Mouse (Mus musculus) induced T-regulatory cell, adult 2 months (primary cell): ENCODE measurements around the gene Agpat4.

Source experiments
- DNase-seq: peaks from one replicate; pipeline ENCODE4 v3.0.0-alpha.2; 2012; ENCODE audit warnings: low read depth

Gene Agpat4

DNA sequence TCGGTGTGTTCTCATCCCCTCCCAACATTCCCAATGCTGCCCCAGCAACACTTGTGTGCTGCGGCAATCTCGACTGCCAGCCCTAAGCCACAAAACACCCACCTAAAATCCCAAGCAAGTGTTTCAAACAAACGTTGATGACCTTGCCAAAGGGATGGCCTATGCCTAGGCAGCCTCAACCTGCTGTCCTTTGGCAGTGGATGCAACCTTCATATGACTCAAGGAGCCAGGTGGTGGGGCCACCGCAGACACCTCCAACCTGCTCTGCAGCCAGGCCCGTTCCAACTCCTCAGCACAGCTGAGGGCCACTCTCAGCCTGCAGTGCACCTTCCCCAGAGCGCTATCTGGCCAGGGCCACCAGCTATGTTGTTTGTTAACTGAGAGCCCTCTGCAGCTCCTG is 110.0 kb downstream of the Agpat4 start:
- DNase-seq = no peak

DNA sequence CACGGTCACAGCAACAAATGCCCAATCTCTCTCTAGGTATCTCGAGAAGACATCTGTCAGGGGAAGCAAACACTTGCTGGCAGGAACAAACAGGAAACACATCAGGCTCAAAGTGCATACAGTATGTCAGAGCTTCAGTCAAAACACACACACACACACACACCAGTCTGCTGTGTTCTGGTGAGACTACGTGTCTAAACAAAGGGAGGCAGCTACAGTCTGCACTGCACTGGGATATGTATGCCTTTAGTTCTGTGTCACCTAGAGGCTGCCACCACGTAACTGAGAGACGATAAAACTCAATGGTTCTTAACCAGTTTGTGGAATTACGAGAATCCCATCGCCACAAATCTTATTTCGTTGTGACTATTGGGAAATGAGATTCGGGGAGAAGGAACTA is 111.3 kb downstream of the Agpat4 start:
- no peak for DNase-seq

GRCm38 (mm10) chr17:12230167-12230566 is 111.7 kb downstream of the Agpat4 start:
- DNase-seq = no peak

DNA sequence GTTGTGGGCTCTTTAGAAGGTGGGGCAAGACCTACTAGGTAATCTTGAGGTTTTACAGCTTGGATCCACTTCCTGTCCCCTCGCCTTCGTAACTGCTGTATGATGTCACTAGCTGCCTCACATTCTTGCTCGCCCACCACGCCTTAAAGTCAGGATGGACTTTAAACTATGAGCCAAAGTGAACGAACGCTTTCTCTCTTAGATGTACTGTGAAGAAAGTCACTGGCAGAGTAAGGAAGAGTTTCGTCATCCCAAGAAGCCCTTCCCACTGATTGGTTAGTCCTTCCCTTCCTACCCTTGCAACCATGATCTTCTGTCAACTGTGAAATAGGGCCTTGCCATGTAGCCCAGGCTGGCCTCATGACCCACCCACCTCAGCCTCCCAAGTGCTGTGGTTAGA is 112.6 kb downstream of the Agpat4 start:
- no peak for DNase-seq

DNA sequence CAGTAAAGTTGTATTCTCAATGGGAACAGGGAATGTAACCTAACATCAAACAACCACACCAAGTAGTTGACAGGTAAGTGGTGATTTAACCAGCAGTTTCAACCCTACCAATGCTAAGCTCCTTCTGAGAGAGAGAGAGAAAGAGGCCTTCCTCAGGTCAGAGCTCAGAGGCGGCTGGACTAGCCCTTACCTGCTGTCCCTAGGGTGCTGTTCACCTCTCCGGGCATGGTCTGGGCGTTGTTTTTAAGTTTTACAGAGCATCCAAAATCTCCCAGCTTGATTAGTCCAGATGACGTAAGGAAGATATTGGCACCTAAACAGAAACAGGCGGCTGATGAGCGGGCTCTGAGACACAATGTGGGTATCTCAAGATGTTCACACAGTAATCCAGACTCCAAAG is 114.2 kb downstream of the Agpat4 start:
- DNase-seq = no peak

GRCm38 (mm10) chr17:12240701-12241100 is 122.2 kb downstream of the Agpat4 start:
- DNase-seq = no peak

DNA sequence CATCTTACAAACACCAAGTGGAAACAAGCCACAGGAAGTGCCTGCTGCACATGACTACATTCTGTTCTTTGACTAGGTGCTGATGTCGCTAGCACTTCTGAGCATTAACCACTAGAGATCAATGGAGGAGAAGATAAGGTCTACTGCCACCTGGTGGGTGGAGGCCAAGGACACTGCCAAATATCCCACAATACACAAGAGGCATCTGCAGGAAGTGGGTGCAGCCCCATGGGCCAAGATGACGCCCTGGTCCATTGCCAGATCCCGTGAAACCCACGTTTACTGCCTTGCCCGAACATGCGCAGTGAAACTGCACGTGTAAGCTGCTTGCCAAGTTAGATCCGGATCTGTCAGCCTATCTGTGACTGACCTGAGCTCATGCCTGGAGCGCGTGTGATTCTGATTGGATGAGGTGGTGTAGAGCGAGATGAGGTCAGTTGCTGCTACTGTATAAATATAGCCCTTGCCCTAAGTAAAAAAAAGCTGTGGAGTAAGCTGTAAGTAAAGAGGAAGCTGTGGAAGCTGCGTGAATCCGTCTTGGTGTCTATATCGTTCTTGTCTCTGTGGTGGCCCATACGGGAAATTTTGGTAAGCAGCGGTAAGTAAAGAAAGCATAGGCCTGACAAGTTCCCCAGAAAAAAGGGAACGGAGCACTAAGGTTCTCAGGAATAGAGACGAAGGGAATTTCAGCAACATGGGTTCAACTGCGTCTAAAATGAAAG is 131.4 kb downstream of the Agpat4 start:
- DNase-seq = peak; percentile 70

GRCm38 (mm10) chr17:12250581-12250980 is 132.1 kb downstream of the Agpat4 start:
- DNase-seq = no peak

- no peak for DNase-seq
Measured at GRCm38 (mm10) chr17:12256142-12256541, 137.6 kb downstream of the Agpat4 start.

GRCm38 (mm10) chr17:12258517-12258916 is 140.0 kb downstream of the Agpat4 start:
- DNase-seq = no peak

DNA sequence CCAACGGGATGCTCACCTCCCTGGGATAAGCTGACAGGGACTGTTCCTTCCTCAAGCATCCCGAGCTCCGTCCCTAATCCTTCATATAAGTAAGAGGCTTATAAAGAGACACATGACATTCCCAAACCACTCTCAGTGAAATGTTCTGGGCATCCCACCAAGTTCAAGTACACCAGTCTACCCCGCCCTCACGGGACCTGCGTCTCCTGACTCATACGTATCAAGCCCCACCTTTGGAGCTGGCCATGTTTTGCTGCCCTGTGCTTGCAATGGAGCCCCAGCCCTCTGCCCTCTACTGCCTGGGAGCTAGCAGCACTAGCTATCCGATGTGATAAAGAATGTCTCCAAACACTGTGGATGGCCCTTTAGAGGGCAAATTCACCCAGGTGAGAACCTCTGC is 141.5 kb downstream of the Agpat4 start:
- DNase-seq = no peak

GRCm38 (mm10) chr17:12261376-12261775 is 142.9 kb downstream of the Agpat4 start:
- DNase-seq = no peak

DNA sequence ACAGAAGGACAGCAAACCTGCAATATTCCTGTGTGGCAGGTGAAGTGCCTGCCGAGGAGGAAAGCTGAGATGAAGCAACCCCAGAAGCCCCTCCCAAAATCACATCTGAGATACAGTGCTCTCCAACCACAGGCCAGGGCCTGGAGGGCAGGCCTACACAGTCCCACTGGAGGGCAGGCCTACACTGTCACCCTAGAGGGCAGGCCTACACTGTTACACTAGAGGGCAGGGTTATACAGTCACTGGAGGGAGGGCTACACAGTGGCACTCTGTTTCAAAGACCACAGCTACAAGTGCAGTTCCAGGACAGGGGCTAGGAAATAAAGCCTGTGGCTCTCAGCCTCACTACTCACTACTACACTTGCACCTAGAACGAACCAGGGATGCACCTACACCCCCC is 143.4 kb downstream of the Agpat4 start:
- DNase-seq = no peak

- DNase-seq = no peak
Measured at GRCm38 (mm10) chr17:12262851-12263250, 144.3 kb downstream of the Agpat4 start.

DNA sequence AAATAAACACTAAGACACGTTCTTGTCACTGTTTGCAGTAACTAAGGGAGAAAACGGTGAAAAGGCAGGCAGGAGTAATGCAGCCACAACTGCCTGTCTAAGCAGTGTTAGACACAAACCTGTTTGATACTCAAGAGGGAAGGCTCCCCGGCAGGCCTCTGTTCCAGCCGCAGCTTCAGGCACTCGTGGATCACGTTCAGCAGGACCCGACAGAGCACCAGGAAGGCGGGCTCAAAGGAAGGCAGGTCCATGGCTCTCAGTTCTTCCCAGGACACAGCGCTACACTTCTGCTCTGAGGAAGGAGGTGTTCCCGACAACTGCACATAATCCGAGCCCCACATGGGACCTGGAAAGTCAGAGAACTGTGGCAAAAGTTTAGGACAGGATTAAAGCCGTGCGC is 145.3 kb downstream of the Agpat4 start:
- DNase-seq = no peak

DNA sequence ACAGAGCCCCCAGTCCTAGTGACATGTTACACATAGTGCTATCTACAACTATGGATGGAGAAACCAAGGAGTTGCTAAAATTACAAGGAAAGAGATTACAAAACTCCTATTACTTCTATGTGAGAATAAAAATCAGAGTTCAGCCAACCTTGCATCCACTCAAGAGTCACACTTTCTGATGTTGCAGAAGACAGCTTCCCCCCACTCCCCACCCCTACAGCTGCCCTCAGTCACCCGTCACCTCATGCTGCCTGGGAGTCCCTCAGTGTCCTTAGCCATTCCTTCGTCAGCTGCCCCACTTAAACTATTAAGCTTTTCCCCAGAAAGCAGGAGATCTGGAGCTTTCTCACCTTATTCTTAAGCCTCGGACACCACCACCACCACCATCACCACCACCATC is 145.8 kb downstream of the Agpat4 start:
- DNase-seq = no peak

DNA sequence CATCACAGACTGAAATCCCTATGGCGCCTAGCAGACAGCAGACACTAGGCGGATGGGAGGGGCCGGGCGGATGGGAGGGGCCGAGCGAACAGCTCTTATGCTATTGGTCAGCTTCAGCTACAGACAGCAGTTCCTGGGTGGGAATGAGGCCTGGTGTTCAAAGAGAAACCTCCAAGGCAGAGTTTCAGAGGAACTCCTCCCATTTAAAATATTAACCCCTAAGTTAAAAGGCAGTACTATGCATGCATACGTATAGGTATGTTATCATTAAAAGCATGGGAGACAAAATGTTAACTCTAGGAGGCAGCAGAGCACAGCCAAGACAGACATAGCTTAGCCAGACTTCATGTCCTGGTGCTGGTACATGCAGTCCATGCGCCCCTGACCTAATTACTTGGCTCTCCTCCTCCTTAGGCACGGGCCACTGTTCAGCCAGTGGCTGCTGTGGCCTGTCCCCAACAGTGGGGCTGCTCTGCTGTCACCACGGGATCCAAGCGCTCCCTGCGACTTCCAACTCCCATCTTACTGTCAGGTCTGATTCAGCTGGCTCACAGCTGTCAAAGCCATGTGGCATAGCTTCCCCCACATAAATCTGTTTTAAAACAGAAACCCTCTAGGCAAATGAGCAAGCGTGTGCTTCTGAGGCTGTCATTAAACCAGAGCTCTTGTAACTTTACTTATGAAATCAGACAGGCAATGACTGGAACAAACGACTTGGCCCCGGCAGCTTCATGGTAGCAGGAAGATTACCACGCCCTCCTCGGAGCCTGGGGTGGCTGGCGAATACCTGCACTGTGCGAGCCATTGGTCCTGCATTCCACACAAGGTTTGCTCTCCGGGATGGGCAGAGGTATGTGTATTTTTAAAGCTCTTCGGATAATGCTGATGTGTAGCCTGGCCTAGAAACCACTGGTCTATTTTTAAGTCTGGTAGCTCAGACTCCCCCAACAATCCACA is 147.7 kb downstream of the Agpat4 start:
- peak; percentile 9 for DNase-seq

- no peak for DNase-seq
Measured at GRCm38 (mm10) chr17:12268091-12268490, 149.6 kb downstream of the Agpat4 start.

DNA sequence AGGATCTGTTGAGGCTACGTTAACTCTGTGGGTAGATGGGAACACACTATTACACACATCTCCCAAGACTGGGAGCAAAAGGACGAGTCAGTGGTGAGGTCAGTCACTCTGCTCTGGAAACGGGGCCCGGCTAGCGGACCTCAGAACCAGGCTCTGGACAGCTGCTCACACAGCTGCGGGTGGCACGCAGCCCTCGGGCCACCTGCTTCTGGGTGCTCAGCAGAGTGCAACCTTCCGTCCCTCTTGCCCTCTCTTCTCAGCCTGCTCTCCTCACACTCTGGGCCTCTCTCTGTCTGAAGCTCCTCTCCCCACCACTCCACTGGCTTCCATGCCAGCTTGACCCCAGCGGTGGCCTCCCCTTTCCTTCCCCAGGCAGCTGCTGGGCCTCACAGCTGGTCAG is 150.0 kb downstream of the Agpat4 start:
- no peak for DNase-seq
